Mouse (Mus musculus) stomach, postnatal 0 days (tissue): Measurements from ENCODE around the gene Psap.

Experiments used
- CTCF ChIP-seq: IDR thresholded peaks from 2 replicates; pipeline ENCODE4 v1.5.1; 2016; ENCODE audit warnings: antibody characterized with exemption, low read depth, mild to moderate bottlenecking, moderate library complexity
- EP300 ChIP-seq: optimal IDR thresholded peaks from 2 replicates; pipeline ENCODE3; 2016; ENCODE audit warnings: antibody characterized with exemption

DNA sequence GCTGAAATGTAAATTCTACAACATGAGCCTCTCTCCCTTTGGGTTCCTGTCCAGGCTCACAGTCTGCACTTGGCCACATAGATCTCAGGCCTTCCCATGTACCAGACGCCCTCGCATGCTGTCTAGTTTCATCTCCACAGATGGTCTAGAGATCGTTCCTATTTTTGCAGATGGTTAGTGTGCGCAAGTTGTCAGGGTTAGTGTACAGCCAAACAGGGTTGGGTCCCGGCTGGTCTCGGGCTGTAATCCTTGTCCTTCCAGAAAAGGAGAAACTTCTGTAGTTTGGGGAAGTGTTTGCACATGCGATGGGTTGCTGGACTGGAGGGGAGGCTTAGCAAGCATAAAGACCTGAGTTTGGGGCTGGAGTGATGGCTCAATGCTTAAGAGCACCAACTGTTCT, 9.1 kb downstream of the Psap start:
- no peak for TF ChIP-seq CTCF
- no peak for TF ChIP-seq EP300
